Mouse (Mus musculus): ENCODE measurements around the gene Ticam1.

GRCm38 (mm10) chr17:56303160-56303846 is 26.7 kb upstream of the Ticam1 start, which contains the start of gene Uhrf1:
- TF ChIP-seq CTCF (IDR thresholded peaks at IDR 0.05; ENCODE audit: extremely low read depth, insufficient read depth, insufficient read length, insufficient replicate concordance): no peak
- no peak for TF ChIP-seq POLR2A (IDR thresholded peaks at IDR 0.05; ENCODE audit: low read depth, low read length)
